Mouse (Mus musculus): ENCODE data around the gene Phkg1.
"Not testable (repeated sequence)": the region's sequence is repeated elsewhere in the genome, so short reads cannot be mapped to it uniquely, and the experiment has no call there.

- not testable (repeated sequence) for TF ChIP-seq POLR2A, CTCF (IDR thresholded peaks at IDR 0.05; ENCODE audit: insufficient read depth, low read depth, low read length)
Measured at GRCm38 (mm10) chr5:129942073-129942939, 44.0 kb upstream of the Phkg1 start.
